Mouse (Mus musculus): ENCODE data around the gene Arg2. TPM values are rescaled to one million over a fixed set of nuclear protein-coding genes. Genes with fewer than 3 reads are reported as not detected.
"Not testable (repeated sequence)": the region's sequence is repeated elsewhere in the genome, so short reads cannot be mapped to it uniquely, and the experiment has no call there.

The Arg2 gene
- polyA plus RNA-seq, 1 experiment from 2014 or later = 0.24 TPM

DNA sequence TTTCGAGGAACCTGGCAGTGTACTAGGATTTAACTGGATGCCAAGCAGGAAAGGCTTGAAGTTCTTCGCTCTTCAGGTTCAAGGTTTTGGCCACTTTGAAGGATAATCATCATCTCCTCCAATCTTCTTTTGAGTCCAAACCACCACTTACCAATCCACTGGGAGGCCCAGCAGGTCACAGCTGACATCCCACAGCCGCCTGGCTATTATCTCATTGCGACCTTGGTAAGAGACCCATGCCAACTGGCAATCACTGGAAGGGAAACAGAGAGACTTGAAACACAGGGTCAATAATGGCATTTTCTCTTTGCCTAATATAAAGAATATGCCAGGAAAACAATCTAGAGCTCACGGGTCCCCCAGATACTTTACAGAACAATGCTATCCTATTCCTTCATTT lies 45.4 kb downstream of the Arg2 start:
- peaks cover 34% of the 10 kb centered on the region for H3K36me3 ChIP-seq
- peaks cover 8% of the 10 kb centered on the region; the same call in 1 of the 2 replicates for H3K4me1 ChIP-seq
- no peaks in the 10 kb centered on the region for H3K27me3 ChIP-seq (ENCODE audit: insufficient read depth, poor library complexity, severe bottlenecking)
- DNase-seq (ENCODE audit: low spot score) = no peak
- H3K9me3 ChIP-seq = no peaks in the 10 kb centered on the region
- no peak overlapping the region for H3K27ac ChIP-seq
- H3K4me3 ChIP-seq = no peak overlapping the region
- WGBS = 90% methylated on average over 5 of the region's 5 CpGs

DNA sequence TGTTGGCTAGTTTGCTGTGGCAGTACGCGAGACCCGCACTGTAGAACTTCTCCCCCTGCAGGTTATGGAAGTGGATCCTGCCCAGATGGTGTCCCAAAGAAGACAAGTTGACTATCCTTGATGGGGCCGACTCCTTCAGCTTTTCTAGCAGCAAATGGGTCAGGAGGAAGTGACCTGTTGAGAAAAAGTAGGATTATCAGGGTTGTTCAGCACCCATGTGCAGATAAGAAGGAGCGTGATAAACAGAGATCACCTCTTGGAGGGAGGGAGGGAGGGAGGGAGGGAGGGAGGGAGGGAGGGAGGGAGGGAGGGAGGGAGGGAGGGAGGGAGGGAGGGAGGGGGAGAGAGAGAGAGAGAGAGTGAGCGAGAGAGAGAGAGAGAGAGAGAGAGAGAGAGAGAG lies 54.6 kb downstream of the Arg2 start:
- not testable (repeated sequence) for DNase-seq (ENCODE audit: low spot score); H3K4me1 ChIP-seq; H3K27me3 ChIP-seq (ENCODE audit: insufficient read depth, poor library complexity, severe bottlenecking); H3K27ac ChIP-seq; H3K4me3 ChIP-seq; H3K9me3 ChIP-seq
- H3K36me3 ChIP-seq = peaks cover 79% of the 10 kb centered on the region
- WGBS = 74% methylated on average over 4 of the region's 6 CpGs

DNA sequence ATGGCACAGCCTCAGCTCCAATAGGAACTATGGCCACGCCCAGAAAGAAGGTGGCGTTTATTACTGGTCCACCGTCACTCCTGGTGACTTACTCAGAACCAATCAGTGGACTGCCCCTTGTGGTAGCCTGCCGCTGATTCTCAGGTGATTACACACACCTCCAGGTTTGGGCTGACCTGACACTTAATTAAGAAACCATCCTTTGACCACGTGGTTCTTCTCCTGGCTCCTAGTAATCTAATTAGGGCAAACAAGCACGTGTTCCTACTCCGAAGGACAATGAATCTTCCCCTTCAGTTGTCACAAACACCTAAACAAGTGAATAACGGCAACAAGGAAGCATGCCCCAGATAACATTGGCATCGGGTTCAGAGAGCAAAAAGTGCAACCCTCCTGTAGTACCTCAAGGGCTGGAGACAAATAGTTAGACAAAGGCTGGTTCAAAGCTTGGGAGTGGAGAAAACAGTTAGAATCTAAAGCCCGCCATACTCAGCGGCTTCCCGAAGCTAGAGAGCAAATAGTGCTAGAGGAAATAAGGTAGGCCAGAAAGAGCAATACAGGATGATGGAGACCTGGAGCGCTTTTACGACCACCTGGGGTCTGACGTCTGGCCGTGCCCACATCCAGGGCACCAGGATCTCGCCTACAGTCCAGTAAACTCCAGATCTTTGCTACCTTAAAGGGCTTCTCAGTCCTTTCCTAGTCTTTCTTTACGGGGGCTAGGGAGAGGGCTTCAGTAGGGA lies 60.5 kb downstream of the Arg2 start:
- Histone ChIP-seq H3K4me1 (peaks cover 14% of the 10 kb centered on the region), H3K36me3 (peaks cover 24% of the 10 kb centered on the region), H3K9me3 (no peaks in the 10 kb centered on the region), H3K27ac (peak overlapping the region; percentile 84), H3K27me3 (ENCODE audit: insufficient read depth, poor library complexity, severe bottlenecking) (no peaks in the 10 kb centered on the region), H3K4me3 (peak overlapping the region; percentile 75)
- 1% methylated on average over 18 of the region's 18 CpGs for WGBS
- DNase-seq (ENCODE audit: low spot score) = peak; percentile 91

DNA sequence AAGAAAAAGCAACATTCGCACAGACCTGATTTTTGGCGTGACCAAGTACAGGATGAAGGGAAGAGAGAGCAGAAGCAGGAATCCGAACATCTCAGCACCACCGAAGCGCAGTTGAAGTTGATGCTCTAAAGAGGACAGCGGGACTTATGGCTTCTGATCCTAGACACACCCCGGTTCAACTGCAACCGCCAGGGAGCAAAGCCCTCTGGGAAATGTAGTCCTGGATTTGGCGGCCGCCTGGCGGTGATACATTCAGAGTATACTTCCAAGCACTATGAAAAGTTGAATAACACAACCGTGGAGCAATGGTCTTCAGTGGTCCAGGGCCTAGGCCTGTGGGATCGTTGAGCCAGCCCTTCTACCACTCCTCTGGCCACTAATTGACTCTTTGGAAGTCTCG lies 61.1 kb downstream of the Arg2 start:
- H3K4me3 ChIP-seq = peak overlapping the region; percentile 75
- H3K9me3 ChIP-seq = no peaks in the 10 kb centered on the region
- peaks cover 18% of the 10 kb centered on the region for H3K36me3 ChIP-seq
- H3K27ac ChIP-seq = peak overlapping the region; percentile 84
- H3K4me1 ChIP-seq = peaks cover 14% of the 10 kb centered on the region
- H3K27me3 ChIP-seq (ENCODE audit: insufficient read depth, poor library complexity, severe bottlenecking) = no peaks in the 10 kb centered on the region
- WGBS = 4% methylated on average over 14 of the region's 14 CpGs
- DNase-seq (ENCODE audit: low spot score) = peak; percentile 91

DNA sequence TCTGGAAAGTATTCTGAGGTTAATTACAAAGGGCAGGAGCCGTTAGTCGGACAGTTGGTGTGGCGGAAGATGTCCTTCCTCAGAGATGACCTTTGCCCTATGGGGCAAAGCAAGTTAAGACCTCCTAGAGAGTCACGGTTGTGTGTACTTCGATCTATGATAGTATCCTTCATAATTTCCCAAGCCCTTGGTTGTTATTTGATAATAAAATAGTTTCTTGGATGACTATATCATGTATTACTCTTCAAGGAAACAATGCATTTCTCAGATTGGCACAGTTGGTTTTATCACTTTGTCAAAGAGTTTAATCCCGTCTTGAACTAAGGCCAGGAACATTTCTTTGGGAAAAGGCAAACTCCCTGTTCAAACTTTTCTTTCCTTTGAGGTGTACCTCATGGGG lies 61.6 kb downstream of the Arg2 start, which contains the start of gene Rdh11:
Rdh11 (minus strand) TSS at position 101 of the 400 bp plus-strand sequence.
- peaks cover 14% of the 10 kb centered on the region for H3K4me1 ChIP-seq
- WGBS = 61% methylated on average over 6 of the region's 6 CpGs
- DNase-seq (ENCODE audit: low spot score) = no peak
- H3K4me3 ChIP-seq = peak within 1 kb of the TSS; percentile 75
- H3K27ac ChIP-seq = peak within 1 kb of the TSS; percentile 84
- no peaks in the 10 kb centered on the region for H3K9me3 ChIP-seq
- peaks cover 13% of the 10 kb centered on the region for H3K36me3 ChIP-seq
- H3K27me3 ChIP-seq (ENCODE audit: insufficient read depth, poor library complexity, severe bottlenecking) = no peaks in the 10 kb centered on the region

DNA sequence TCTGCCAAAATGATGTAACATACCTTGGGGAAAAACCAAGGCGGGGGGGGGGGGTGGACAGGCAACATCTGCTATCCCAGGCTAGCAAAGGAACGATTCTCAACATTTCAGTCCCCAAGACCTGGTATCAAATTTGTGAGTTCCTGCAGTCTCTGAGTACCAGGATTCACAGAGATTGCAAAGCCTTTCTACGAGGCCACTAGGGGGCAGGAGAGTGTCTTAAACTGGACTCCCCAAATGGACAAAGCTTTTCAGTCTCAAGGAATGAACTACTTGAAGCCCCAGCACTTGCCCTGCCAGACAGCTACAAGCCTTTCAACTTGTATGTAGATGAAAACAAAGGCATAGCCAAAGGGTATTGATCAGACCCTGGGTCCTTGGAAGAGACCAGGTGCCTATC lies 62.9 kb downstream of the Arg2 start:
- Histone ChIP-seq H3K27me3 (ENCODE audit: insufficient read depth, poor library complexity, severe bottlenecking) (no peaks in the 10 kb centered on the region), H3K4me1 (peaks cover 14% of the 10 kb centered on the region), H3K4me3 (no peak overlapping the region), H3K9me3 (no peaks in the 10 kb centered on the region), H3K36me3 (peaks cover under 1% of the 10 kb centered on the region; the same call in 1 of the 2 replicates), H3K27ac (no peak overlapping the region)
- DNase-seq (ENCODE audit: low spot score) = peak; percentile 86
- WGBS = 3% methylated on average over 3 of the region's 3 CpGs

DNA sequence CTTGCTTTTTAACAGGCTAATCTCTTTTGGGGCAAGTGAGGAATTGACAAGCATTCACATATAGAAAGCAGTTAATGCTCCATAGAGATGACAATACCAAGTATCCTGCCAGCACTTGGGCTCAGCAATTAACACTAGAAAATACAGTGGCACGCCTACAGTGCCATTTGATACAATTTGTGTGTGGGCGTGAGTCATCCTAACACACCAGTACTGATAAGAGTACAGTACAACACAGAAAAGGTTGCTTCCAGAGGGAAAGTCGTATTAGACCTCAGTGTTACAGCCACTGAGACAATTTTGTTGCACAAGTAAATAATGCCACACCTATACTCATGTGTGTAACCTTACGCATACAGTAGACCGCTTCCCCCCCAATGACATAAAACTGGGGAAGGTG lies 66.5 kb downstream of the Arg2 start:
- Histone ChIP-seq H3K36me3 (no peaks in the 10 kb centered on the region), H3K4me1 (no peaks in the 10 kb centered on the region), H3K4me3 (no peak overlapping the region), H3K27ac (no peak overlapping the region), H3K27me3 (ENCODE audit: insufficient read depth, poor library complexity, severe bottlenecking) (no peaks in the 10 kb centered on the region), H3K9me3 (no peaks in the 10 kb centered on the region)
- 79% methylated on average over 5 of the region's 5 CpGs for WGBS
- DNase-seq (ENCODE audit: low spot score) = no peak

DNA sequence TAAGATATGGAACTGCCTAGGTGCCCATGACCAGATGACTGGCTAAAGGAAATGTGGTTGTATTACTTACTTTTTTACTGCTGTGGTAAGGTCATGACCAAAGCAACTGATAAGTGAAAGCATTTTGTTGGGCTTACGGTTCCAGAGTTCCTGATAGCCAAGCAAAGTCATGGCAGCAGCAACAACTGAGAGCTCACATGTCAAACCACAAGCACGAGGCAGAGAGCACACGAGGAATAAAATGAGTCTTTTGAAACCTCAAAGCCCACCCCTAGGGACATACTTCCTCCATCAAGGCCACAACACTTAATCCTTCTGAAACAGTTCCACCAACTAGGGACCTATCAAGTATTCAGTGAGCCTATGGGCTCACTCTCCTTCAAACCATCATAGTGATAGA lies 71.3 kb downstream of the Arg2 start:
- H3K27me3 ChIP-seq (ENCODE audit: insufficient read depth, poor library complexity, severe bottlenecking) = no peaks in the 10 kb centered on the region
- H3K36me3 ChIP-seq = no peaks in the 10 kb centered on the region
- H3K4me3 ChIP-seq = no peak overlapping the region
- no peaks in the 10 kb centered on the region for H3K9me3 ChIP-seq
- no peak for DNase-seq (ENCODE audit: low spot score)
- no peaks in the 10 kb centered on the region for H3K4me1 ChIP-seq
- 71% methylated on average over 3 of the region's 3 CpGs for WGBS
- no peak overlapping the region for H3K27ac ChIP-seq

Other genes with a start within 250 kb of the Arg2 start
- 7.5 and 7.9 TPM in 2 replicates for gene Plek2, start 223.8 kb upstream of the Arg2 start, polyA plus RNA-seq (2016; fragmentation: Nextera tagmentation; extraction: Ambion mirVana)
- gene Tmem229b, start 123.2 kb upstream of the Arg2 start, polyA plus RNA-seq (2016; fragmentation: Nextera tagmentation; extraction: Ambion mirVana) = 1.7 and 2.3 TPM in 2 replicates
- 5.0 and 5.8 TPM in 2 replicates for gene Plekhh1, start 101.6 kb upstream of the Arg2 start, polyA plus RNA-seq (2016; fragmentation: Nextera tagmentation; extraction: Ambion mirVana)
- gene Pigh, start 41.1 kb upstream of the Arg2 start, polyA plus RNA-seq (2016; fragmentation: Nextera tagmentation; extraction: Ambion mirVana) = 21.9 and 25.4 TPM in 2 replicates
- 107 and 109 TPM in 2 replicates for gene Vti1b, start 41.9 kb downstream of the Arg2 start, polyA plus RNA-seq (2016; fragmentation: Nextera tagmentation; extraction: Ambion mirVana)
- 19.7 and 20.9 TPM in 2 replicates for gene Rdh11, start 61.5 kb downstream of the Arg2 start, polyA plus RNA-seq (2016; fragmentation: Nextera tagmentation; extraction: Ambion mirVana)
- gene Rdh12, start 78.1 kb downstream of the Arg2 start, polyA plus RNA-seq (2016; fragmentation: Nextera tagmentation; extraction: Ambion mirVana) = 0.47 and 0.58 TPM in 2 replicates
- 12.4 and 12.5 TPM in 2 replicates for gene Zfyve26, start 165.5 kb downstream of the Arg2 start, polyA plus RNA-seq (2016; fragmentation: Nextera tagmentation; extraction: Ambion mirVana)
- 5.1 and 6.6 TPM in 2 replicates for gene Rad51b, start 166.5 kb downstream of the Arg2 start, polyA plus RNA-seq (2016; fragmentation: Nextera tagmentation; extraction: Ambion mirVana)